Mouse (Mus musculus) naive thymus-derived CD4-positive, alpha-beta T cell, adult 2 months (primary cell): ENCODE measurements around the gene Plch2.

Experiments
- DNase-seq: peaks from one replicate; pipeline ENCODE4 v3.0.0-alpha.2; 2011; ENCODE audit warnings: low read depth

Gene Plch2

DNA sequence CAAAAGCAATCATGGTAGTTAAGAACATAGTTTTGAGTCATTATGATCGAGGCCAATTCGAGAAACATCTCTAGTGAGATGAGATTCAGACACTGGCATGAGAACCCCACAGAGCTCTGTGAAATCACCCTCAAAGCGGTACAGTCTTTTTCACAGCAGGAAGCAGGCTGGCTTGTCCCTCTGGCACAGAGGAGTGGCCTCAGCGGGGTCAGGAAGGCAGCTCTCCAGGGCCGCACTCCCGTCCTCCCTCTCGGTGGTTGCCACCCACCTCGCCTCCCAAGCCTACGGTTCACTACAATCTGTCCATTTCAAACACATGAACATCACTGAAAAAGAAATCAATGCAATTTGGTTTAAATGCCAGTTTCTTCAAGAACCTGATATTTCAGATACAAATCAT, 17.8 kb upstream of the Plch2 start:
- DNase-seq = no peak

DNA sequence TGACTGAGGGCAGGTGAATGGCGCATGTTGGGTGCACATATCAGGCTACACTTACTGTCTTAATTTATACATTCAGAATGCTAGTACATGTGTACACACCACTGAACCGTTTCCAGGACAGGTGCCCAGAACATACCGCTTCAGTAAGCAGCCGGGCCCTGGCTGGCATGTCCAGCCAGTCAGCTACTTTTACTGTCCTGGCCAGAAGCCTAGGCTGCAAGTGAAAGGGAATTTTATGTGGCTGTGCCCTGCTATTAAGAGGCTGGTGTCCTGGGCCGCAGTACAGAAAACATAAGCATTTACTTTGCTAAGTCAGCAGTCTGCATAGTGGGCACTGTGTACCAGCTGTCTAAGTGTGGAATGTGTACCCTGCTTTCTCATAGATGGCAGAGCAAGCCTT, 14.3 kb upstream of the Plch2 start:
- DNase-seq = no peak

- DNase-seq = no peak
Observed at GRCm38 (mm10) chr4:155070199-155070598, 13.6 kb upstream of the Plch2 start.

DNA sequence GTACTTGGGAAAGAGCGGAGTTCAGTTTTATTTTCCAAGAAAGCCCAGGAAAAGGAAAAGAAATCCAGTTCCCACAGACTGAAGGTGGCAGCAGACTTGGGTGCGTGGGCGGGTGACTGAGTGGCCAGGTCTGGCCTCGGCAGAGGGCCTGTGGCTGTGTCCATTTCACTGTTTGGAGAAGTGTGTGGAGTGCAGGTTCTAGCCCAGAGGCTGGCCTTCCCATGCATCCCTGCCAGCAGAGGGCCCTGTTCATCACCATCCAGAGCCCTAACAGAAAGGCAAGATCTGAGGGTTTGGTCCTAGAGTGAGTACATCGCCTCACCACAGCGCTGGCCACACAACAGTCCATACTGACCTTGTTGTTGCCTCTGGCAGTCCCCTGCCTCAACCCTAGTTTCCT, 12.6 kb upstream of the Plch2 start:
- peak; percentile 40 for DNase-seq

GRCm38 (mm10) chr4:155068357-155068972, 11.9 kb upstream of the Plch2 start:
- no peak for DNase-seq

- DNase-seq = peak; percentile 99
Observed at GRCm38 (mm10) chr4:155066834-155067522, 10.4 kb upstream of the Plch2 start, which contains the start of gene Pex10. TSS of gene Pex10 (plus strand) at chr4:155067016.

DNA sequence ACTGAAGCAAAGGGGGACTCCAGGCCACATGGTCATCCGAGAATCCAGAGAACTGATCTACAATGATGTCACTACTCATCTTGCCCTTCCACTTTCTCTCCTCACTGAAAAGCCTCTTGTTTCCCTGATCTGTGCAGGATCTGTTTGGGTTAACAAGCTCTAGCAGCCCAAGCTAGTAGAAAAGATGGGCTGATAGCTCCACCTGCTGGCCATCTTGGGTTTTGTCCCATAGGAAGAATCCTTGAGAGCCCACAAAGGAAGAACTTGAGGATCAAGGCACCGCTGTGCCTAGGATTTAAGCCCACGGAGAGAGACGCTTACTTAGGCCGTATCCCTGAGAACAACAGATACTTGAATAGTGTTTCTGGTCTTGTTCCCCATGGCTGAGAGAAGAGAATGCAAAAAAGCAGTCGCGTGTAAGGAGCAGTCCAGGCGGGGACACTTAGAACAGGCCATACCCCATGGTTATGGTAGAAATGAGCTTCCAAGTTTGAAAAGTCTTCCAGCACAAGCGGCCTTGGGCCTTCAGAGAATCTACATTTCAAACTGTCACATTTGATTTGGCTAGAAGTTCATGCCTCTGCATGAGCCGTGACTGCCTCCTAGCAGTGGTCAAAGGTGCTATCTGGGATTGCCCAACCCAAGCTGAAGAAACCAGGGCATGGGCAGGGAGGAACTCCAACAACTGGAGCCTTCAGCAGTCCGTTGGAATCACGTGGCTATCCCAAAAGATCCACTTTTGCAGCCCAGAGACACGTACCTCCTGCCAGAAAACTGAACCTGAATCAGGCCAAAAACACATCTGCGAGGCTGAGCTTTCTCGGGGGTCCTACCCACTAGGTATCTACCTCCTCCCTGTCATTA, 9.6 kb upstream of the Plch2 start:
- DNase-seq = peak; percentile 92

GRCm38 (mm10) chr4:155064474-155064873, 7.9 kb upstream of the Plch2 start:
- DNase-seq = peak; percentile 35

- DNase-seq = no peak
Observed at GRCm38 (mm10) chr4:155063895-155064294, 7.3 kb upstream of the Plch2 start.

DNA sequence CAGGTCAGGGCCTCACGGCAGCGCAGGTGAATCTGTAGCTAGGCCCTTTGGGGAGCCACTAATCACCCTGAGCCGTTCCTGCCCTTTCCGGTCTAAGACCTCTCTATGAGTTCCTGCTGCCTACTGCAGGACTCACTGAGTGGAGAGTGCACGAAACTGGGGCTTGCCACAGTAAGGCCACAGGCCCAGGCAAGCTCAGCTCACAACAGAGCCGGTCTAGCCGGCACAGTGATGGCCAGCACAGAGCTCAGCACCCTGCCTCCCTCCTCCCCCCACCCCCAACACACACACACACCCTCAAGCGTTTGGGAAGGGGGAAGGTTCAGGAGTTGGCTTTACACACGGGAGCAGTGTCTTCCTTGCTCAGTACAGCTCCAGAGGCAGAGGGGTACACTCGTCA, 1.7 kb upstream of the Plch2 start:
- no peak for DNase-seq

GRCm38 (mm10) chr4:155050116-155050515, 6.5 kb downstream of the Plch2 start:
- peak; percentile 88 for DNase-seq

GRCm38 (mm10) chr4:155046636-155047035, 9.9 kb downstream of the Plch2 start:
- DNase-seq = no peak

DNA sequence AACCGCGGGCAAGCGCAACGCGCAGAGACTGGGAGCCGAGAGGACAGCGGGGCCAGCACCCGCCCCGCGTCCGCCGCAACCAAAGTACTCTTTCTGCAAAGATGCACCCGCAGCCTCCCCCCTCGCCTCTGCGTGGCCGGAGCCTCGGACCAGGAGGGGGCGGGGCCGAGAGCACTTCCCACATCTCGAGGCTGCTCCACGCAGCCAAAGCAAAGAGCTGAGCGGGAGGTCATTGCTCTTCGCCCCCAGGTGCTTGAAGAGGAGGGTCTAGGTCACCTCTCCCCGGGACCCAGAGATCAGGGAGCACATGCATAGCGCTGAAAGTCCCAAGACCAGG, 13.3 kb downstream of the Plch2 start:
- no peak for DNase-seq

DNA sequence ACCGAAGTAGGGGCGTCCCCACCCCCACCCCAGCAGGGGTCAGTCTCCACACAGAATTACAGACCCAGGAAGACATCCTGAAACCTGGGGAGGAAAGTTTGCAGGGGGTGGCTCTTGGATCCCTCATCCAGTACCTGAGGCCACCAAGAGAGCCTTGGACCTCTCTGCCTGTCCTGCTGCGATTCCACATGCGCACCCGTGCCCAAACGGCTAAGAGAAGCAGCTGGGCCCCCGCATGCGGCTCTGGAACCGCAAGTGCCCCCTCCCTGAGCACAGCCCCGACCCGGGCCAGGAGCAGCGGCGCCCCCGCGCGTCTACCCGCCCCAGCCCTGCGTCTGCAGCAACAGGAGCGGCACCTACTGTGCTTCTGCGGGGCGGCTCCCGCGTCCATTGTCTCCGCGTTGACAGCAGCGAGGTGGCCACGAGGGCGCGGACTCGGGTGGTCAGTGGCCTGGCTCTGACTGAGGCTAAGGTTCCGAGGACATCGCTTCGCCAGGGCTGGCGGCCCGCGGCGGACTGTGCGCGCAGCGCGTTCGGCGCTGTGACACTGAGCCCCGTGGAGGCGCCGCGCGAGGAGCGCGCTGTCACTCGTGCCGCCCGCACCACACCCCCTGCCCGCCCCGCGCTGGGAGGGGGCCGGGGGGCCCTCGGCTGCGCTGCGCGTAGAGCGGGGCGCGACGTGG, 13.8 kb downstream of the Plch2 start:
- no peak for DNase-seq

DNA sequence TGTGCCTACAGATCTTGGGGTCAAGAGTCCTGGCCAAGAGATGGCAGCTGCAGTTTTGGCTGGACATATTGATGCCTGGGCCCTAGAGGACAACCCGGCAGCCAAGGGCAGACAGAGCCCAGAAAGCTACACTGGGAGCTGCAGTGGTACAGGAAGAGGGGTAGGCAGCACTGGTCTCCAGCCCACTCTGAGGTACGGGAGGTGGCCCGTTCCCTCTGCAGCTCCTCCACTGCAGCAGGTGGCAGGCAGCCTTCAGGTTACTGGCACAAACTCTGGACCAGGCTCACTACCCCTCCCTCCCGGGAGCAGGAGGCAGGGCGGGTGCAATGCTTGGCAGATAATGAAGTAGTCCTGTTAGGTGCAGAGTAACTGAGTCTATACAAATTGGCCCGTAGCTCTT, 15.9 kb downstream of the Plch2 start:
- no peak for DNase-seq

DNA sequence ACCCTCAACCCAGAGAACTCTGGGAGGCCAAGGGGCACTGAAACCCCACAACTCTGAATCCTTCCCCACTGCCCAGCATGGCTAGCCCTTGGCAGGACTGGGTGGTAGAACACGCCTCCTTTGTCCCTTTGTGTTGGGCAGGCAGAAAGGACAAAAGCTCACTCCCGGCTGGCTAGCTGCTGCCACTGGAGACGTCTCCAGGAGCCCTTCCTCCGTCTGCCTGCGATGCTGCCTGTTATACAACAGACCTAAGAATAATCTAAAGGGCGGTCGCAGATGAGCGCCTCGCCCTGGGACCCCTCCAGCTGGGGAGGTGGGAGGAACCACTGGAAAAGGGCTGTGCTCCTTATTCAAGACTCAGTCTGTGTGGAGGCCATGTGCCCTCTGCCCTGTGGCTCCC, 16.4 kb downstream of the Plch2 start:
- no peak for DNase-seq

- DNase-seq = no peak
Observed at GRCm38 (mm10) chr4:155034787-155035186, 21.8 kb downstream of the Plch2 start.

DNA sequence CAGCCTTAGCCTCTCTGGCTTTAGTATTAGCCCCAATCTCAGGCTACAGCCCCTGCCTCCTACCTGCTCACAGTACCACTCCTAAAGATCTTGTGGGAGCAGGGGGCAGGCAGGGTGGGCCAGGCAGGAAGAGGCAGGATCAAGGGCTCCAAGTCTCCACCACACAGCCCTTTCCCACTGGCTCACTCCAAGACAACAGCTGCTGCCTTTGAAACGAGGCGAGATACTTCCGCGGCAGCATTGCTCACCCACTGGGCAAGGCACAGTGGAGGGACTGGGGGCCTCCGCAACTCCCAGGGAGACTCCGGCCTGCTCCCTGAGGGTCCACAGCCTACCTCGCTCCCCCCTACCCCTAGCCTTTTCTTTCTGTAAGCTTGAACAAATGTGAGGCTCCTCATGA, 22.4 kb downstream of the Plch2 start:
- DNase-seq = no peak

DNA sequence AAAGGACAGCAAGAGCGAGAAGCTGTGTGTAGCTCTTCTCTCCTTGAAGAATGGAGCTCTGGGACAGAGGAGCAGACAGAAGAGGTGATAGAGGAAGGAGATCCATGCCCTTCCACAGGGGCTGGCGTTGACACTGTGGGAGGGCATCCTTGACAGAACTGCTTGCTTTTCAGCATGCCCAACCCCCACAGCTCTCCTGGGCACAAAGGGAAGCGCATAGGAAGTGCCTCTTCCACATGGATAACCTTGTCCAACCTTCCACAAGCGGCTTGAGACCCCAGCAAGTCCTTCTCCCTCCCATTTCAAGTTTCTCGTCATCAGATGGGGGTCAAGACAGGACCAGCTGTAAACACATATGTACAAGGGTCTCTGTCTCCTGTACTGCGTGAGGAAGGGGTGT, 23.5 kb downstream of the Plch2 start:
- no peak for DNase-seq

DNA sequence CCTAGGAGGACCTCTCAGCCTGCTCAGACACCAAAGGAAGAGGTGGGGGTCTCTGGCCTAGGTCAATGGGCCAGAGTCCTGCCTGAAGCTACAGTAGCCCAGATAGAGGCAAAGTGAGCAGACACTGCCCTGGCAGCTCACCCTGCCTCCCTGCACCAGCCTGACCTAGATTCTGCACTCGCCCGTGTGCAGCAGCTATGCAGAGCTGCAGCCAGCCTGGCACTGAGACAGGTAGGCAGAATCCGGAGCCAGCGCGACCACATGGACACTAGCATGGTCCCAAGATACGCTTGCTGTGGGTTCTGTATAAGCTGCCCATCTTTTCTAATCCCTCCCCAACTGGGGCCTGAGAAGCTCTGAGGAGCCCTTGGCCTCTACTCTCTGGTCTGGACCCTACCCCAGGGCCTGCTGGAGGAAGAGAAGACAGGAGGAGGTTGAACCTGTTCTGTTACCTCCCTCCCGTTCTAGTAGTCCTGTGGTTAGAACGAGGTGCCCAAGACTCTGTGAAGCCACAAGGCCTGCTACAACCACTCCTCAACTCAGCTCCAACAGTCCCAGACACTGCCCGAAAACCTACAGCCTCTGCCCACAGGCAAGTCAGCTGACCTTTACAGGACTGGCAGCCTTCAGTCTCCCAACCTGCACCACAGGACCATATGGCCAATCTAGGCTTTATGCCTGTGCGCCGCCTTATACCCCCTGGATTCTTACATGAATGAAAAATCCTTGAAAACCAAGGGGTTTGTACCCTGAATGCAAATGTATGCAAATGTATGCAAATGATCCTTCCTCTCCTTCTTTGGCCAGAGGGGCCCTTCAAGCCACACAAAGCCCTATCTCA, 32.2 kb downstream of the Plch2 start:
- DNase-seq = no peak

DNA sequence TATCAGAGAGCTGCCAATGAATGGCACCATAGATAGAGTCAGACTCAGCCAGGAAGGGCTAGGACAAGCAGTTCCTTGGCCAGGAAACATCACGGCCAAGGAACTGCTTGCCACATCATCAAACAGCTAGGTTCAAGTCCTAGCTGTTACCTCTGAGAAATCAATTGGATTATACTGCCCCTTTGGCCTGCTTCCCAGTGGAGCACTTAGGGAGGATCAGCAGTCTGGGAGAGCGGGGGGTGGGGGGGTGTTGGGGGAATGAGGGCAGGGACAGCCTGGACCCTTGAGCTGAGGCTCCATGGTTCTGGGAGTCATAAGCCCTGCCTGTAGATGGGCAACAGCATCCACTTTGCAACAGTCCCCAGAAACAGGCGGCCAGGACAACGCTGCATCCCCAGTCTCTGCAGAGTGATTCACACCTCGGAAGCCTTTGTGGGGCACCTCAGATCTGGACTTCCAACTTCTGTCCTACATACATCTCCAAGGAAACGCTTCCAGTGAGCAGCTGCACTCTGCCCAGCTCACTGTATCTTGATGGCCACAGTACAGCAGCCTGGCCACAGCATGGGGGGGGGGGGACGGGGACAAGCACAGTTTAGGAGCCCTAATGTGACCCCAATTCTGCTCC, 34.2 kb downstream of the Plch2 start:
- no peak for DNase-seq
